Mouse (Mus musculus): ENCODE data around the gene Btn2a2.

Gene Btn2a2

DNA sequence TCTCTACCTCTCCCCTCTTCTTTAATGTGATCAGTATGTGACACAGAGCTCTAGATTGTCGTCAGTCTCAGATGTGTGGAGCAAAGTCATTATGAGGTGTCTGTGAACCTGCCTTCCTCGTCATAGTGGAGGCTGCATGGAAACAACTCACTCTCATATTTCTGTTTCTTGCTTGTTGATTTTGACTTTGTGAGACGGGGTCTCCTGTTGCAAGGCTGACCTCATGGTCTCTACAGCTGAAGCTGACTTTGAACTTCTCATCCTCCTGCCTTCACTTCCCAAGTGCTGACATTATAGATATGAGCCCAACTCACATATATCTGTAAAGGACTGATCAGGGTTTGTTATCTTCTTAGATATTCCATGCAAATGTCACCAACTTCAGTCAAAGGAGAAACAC lies 39.9 kb downstream of the Btn2a2 start:
- no peak for DNase-seq (ENCODE audit: low spot score)

- no peak for DNase-seq (ENCODE audit: low spot score)
Observed at GRCm38 (mm10) chr13:23446498-23446952, 42.1 kb downstream of the Btn2a2 start.

GRCm38 (mm10) chr13:23445561-23446320 lies 42.9 kb downstream of the Btn2a2 start:
- DNase-seq (ENCODE audit: low spot score) = peak; percentile 90

DNA sequence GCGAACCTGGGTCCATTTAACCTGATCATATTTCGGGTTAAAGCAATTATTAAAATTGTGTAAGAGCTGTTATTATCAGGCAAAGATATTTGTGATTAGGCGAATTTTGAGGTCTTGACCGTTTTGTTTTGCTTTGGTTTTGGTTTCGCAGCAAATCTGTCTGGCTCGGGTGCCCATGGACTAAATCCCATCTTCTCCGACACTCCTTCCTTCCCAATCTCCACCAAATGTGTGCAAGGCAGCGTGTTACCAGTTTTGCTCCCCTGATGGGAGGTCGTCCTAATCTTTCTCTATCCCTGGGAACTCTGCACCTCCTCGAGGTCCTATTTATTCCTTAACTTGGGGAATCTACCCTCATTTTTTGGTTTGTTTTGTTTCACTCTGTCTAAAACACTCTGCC lies 43.5 kb downstream of the Btn2a2 start:
- DNase-seq (ENCODE audit: low spot score) = no peak

DNA sequence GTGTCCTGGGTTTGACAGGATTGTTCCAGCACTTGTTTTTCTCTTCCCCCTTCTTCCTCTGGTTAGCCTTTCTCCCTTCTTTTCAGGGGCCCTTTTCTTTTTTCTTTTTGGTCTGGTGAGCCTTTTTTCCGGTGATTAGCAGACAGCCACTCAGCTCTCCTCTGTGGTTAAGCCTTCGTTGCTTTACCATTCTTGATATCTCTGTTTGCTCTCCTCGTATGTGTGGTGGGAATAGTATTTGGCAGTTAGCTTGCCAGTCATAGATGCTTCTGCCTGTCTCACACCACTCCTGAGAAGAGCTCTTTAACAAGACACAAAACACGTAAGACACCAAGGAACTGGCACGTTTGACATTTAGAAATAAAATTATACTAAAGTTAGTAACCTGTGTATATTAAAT lies 44.2 kb downstream of the Btn2a2 start:
- DNase-seq (ENCODE audit: low spot score) = no peak

GRCm38 (mm10) chr13:23439901-23440300 lies 48.8 kb downstream of the Btn2a2 start:
- DNase-seq (ENCODE audit: low spot score) = no peak

DNA sequence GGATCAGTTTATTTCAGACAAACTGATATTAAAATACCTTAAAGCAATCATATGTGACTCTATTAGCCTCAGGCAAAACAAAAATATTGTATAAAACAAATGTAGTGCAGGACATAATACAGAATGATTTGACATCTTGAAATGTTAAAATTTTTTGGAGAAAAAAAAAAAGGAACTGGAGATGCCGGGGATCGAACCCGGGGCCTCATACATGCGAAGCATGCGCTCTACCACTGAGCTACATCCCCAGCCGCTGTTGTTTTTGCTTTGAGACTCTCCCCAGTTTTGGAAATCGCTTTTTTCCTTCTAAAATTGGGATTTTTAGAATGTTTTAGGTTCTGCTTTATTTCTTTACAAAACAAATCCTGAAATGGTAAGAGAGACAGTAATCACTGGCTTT lies 50.1 kb downstream of the Btn2a2 start:
- peak; percentile 41 for DNase-seq (ENCODE audit: low spot score)

DNA sequence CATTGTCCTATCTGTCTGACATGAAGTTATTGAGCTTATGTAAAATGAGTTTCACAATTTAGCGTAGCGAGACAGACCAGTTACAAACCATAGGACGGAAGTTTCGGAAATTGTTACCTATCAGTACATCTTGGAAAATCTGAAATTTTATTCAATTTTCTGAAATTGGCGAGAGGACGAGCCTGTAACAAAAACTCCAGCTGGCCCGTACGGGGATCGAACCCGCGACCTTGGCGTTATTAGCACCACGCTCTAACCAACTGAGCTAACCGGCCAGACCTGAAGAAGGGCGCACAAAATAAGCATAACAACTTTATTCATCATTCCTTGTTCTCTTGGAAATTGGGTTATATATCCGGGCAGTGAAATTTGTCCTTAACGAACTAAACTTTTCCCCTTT lies 50.7 kb downstream of the Btn2a2 start:
- DNase-seq (ENCODE audit: low spot score) = peak; percentile 80

DNA sequence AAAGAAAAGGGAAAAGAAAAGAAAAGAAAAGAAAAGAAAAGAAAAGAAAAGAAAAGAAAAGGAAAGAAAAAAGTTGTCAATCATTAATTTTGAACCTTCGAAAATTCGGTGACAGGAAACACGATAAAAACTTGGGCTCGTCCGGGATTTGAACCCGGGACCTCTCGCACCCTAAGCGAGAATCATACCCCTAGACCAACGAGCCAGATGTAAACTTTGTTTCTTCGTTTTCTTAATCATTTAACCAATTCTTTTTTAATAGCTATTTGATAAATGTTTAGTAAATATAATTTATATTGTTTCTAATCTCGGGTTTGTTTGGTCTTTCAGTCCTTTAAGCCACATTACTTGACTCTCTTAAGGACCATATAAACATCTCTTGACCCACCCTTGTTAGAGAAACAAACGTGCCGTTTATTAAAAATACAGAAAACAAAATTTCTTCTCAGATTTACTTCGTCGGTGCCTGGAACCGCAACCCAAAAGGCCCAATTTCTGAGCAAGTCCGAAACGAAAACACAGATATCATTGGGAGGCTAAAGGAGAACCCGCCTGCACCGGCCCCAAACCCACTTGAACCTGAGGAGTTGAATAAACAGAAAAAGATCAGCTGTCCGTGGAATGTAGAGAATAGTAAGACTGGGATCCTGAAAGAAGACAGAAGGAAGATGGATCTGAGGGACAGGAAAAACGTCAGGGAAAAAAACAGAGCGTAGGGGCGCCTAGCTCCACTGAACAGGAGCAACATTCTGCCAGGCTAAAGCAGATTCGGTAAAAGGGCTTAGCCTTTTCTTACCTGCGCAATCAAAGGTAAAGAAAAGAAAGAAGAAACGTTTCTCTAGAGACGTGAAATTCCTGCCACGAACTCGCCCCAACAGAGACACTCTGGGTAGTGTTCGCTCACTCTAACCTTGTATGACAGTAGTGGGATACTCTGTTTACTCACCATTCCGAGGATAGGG lies 51.5 kb downstream of the Btn2a2 start:
- no peak for DNase-seq (ENCODE audit: low spot score)

DNA sequence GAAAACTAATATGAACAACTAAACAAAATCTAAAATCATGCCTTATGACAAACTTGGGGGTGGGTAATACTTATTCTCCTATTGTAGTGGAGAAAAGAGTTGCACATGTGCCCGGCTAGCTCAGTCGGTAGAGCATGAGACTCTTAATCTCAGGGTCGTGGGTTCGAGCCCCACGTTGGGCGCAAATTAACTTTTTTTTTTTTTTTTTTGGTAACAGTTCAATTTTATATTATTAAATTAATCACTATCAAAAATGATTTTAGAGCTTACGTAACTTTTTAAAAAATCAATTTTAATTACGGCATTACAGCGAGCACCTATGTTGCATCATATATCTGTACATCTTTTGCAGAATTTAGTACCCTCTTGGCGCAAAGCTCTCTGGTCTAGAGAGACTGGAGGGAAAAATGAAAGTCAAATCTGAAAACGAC lies 52.4 kb downstream of the Btn2a2 start:
- DNase-seq (ENCODE audit: low spot score) = no peak

GRCm38 (mm10) chr13:23435676-23436075 lies 53.0 kb downstream of the Btn2a2 start:
- DNase-seq (ENCODE audit: low spot score) = no peak

- no peak for DNase-seq (ENCODE audit: low spot score)
Observed at GRCm38 (mm10) chr13:23435241-23435640, 53.4 kb downstream of the Btn2a2 start.

DNA sequence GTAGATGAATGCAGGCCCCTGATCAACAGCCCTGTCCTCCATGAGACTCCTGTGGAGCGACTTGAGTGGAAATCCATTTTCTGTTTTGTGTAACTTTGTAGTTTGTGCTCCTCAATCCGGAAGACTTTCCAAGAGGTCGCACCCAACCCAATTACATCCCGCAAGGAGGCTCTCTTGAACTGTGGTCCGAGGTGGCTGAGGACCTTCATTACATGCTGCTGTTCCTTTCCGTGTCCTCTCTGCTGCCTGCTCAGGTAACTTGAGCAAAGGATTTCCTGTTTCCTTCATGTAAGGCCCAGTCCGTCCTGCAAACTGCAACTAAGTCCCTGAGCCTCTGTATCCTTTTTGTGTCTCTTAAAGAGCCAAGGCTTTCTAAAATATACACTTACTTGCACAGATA lies 54.2 kb downstream of the Btn2a2 start:
- no peak for DNase-seq (ENCODE audit: low spot score)

- no peak for DNase-seq (ENCODE audit: low spot score)
Observed at GRCm38 (mm10) chr13:23433801-23434200, 54.9 kb downstream of the Btn2a2 start.

DNA sequence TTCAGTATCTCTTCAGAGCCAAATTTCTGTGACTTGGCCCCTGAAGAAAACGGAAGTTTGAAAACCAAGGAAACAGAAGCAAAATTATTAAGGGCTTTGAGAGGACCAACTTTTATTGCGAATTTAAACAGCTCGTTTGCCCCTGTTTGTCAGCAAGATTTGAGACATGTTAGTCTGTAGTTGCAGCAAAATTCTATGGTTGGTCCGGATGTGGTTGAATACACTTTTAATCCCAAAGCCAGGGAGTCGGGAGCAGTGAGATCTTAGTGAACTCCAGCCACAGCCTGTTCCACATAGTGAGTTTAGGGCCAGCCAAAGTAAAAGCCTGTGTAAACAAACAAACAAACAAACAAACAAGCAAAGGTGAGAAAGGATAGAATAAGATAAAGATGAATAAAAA lies 55.5 kb downstream of the Btn2a2 start:
- DNase-seq (ENCODE audit: low spot score) = no peak

GRCm38 (mm10) chr13:23432562-23433201 lies 56.0 kb downstream of the Btn2a2 start:
- DNase-seq (ENCODE audit: low spot score) = peak; percentile 95

- peak; percentile 69 for DNase-seq (ENCODE audit: low spot score)
Observed at GRCm38 (mm10) chr13:23431351-23431771, 57.3 kb downstream of the Btn2a2 start.

- peak; percentile 56 for DNase-seq (ENCODE audit: low spot score)
Observed at GRCm38 (mm10) chr13:23430734-23431133, 57.9 kb downstream of the Btn2a2 start.

DNA sequence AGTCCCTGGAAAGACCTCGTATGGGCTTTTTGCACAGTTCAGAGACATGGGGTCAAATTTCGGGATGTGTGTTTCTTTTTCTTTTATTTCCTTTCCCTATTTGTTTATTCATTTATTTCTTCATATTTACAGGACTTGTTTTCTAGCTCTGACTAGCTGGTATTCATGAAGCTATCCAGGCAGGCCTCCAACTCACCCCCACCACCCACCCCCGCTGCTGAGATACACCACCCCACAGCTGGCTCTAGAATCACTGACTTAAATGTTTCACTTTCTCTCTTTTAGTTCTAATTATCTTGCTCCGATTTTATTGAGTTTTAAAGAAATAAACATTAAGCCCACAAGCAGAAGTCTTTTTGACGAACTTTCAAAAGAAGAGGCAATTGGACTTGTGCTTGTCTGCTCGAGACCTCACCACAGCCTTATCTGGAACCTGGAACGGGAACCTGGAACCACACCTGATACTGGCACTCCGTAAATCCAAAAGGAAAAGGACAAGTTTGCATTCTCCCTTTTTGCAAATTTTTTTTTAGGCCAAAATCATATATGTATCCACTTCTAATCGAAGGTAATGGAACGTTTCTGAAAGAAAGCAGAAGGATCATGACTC lies 58.8 kb downstream of the Btn2a2 start:
- DNase-seq (ENCODE audit: low spot score) = no peak

DNA sequence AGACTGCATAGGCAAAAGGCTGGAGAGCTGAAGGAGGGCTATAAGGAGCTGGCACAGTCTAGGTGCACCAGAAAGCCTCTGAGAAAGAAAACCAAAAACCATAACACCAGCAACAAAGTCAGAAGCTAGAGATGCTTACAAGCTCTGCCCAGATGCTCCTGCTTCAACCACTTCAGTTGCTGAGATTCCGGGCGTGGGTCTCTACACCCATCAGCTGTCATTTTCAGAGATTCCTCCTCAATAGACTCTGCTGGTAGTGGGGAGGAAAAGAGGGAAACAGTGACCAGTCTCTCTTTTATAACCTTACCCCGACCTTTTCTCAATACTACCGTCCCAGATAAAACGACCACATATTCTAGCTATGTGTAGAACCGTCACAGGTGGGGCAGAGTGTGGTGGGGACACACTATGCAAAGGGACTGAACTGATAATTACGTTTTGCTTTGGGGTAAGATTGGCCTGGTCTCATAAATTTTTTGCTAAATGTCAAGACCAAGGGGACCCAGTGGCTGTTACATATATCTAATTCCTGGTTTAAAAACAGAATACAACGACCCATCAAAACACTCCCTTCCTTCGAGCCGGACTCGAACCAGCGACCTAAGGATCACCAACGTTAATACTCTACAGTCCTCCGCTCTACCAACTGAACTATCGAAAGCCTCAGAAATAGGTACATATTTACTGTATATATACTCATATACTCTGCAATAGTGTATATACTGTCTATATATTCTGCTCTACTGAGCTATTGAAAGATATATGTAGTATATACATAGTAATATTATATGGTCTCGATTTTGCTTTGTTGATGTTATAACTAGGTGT lies 60.3 kb downstream of the Btn2a2 start:
- no peak for DNase-seq (ENCODE audit: low spot score)

Data from ovary, postnatal 10 days (tissue).